Mouse (Mus musculus) myocyte (in vitro differentiated cells): ENCODE data around the gene Rps6kc1.

ENCODE experiments used
- CEBPB ChIP-seq: IDR thresholded peaks from 2 replicates; pipeline ENCODE4 v1.6.1; 2011; ENCODE audit warnings: mild to moderate bottlenecking, moderate library complexity; ENCODE audit not compliant: poor library complexity, insufficient read depth, severe bottlenecking
- POLR2AphosphoS2 ChIP-seq: IDR thresholded peaks from one replicate; pipeline ENCODE4 v1.6.1; 2011; ENCODE audit warnings: low read depth, control low read depth; ENCODE audit not compliant: insufficient read length
- TCF12 ChIP-seq: IDR thresholded peaks from one replicate; pipeline ENCODE4 v1.6.1; 2011; ENCODE audit warnings: mild to moderate bottlenecking, control low read depth; ENCODE audit not compliant: poor library complexity, insufficient read depth, severe bottlenecking

- TF ChIP-seq POLR2AphosphoS2 (no peak), TCF12 (no peak), CEBPB (no peak)
Observed at GRCm38 (mm10) chr1:190683060-190683459, 228.5 kb downstream of the Rps6kc1 start.
